Mouse (Mus musculus) neutrophil, adult 5-6 weeks (primary cell): ENCODE measurements around the gene Pigw. TPM values are rescaled to one million over a fixed set of nuclear protein-coding genes. Genes with fewer than 3 reads are reported as not detected.
"Not testable (repeated sequence)": the region's sequence is repeated elsewhere in the genome, so short reads cannot be mapped to it uniquely, and the experiment has no call there.

Experiments
- ATAC-seq: fragments of 151-379, 151-347 bp; 2 replicates; pipeline ENCODE4 v1.8.0; 2017; ENCODE audit warnings: mild to moderate bottlenecking, moderate TSS enrichment; ENCODE audit not compliant: insufficient number of reproducible peaks, poor library complexity, low FRiP score, severe bottlenecking; ENCODE audit errors: extremely low read depth
- total RNA-seq: library from RNA; stranded (forward); fragments of 200-1000 nt; gene quantifications from 2 replicates; pipeline ENCODE4 v1.2.3, GENCODE M21; 2017

Gene Pigw
- total RNA-seq, 1 experiment from 2014 or later, result 7.8 TPM

GRCm38 (mm10) chr11:84882346-84882745 is 2.3 kb upstream of the Pigw start:
- no peak for ATAC-seq

DNA sequence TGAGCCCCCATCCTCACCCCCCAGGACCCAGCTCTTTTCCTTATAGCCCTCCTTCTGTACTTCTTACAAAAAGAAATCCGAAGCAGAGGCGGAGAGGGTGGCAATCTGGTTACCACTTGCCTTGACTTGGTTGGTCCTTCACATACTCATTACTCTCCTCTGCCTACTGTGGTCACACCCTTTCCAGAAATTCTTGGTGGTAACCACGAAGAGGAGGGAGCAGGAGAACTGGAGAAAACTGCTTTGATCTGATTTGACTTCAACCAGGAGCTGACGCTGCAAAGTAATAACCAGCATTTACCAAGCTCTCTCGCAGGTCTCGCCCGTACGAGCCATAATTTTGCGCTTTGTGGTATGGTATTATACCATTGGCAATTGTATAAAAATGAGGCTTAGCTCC is 886 bp upstream of the Pigw start:
- no peak for ATAC-seq

DNA sequence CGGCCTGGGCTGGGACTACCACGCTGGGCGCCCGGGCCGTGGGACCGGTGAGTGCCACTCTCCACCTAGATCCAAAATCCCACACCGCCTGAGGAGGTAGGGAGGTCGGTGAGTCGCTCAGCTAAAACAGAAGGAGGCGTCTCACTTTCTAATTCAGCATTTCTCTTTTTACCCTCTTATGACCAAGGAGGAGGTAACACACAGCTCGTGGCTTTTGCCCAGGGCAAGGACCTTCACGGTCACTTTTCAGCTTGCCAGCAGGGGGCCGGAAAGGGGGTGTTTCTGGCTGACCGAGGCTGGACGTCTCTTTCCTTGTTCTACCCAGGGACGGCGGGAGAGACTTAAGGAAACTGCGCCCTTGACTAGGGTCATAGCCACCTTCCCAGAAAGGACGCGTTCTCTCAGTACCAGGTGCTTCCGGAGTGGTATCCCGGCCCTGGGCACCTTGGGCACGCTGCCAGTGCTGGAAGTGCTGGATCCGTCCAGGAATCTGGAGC is 428 bp upstream of the Pigw start:
- ATAC-seq, result peak; percentile 26; the same call in 1 of the 2 replicates

DNA sequence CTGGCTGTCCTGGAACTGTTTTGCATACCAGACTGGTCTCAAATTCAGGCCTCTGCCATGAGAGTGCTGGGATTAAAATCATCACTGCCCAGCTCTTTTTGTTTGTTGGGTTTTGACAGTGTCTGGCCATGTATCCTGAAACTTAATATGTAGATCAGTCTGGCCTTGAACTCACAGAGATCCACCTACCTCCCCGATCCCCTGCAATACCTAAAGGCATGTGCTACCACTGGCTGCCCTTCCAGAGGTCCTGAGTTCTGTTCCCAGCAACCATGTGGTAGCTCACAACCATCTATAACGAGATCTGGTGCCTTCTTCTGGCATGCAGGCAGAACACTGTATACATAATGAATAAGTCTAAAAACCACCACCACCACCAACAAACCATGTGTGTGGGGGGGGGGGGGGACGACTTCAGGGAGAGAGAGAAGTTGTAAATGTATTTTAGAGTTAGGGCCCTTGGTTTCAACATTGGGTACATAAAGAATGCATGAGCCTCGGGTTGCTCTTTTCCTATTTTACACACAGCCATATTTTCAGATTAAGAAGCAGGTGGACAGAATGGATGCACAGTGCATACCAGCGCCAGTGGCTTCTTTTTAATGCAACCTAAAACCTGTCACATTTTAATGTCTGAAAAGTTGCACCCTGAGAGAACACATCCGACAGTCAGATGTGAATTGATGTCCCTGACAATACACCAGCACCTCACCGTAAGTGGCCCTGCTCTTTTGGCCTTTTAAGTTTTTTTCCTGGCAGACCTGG is 896 bp downstream of the Pigw start:
- ATAC-seq, result no peak

GRCm38 (mm10) chr11:84876020-84876419 is 4.1 kb downstream of the Pigw start:
- ATAC-seq, result not testable (repeated sequence)

GRCm38 (mm10) chr11:84873042-84873833 is 6.8 kb downstream of the Pigw start:
- no peak for ATAC-seq

- no peak for ATAC-seq
Observed at GRCm38 (mm10) chr11:84871548-84872069, 8.5 kb downstream of the Pigw start.

GRCm38 (mm10) chr11:84871046-84871445 is 9.0 kb downstream of the Pigw start:
- no peak for ATAC-seq

DNA sequence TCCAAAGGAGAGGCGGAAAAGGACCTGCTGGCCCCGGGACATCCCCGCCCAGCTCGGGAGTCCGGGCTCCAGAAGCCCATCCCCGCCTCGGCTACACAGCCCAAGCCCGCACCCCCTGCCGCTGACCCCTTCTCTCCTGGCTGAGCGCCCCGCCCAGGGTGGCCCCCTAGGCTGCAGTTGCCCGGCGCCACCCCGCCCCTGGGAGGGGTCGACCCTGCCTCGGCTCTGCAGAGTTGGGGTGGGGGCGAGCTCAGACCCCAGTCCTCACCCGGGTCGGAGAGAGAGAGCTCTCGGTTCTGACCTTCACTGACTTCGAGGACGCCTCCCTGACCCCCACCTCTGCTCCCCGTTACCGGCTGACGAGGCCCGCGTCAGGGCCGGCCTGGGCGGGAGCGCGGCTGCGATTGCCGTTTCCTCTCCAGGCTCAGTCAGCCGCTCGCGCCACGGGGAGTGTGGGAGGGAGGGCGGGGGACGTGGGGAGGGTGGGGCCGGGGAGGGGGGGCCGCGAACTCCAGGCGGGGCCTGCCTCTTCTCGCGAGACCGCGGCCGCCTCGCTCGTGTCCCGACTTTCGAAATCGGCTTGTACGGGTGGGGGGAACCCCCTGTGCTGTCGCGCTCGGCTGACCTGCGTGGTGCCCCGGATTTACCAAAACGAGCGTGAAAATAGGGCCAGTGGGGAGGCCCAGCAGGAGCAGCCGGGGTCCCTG is 9.6 kb downstream of the Pigw start, which contains the start of gene Ggnbp2:
Gene Ggnbp2 (minus strand): TSS at position 481 of the 707 bp plus-strand sequence.
- ATAC-seq, result peak; percentile 64

DNA sequence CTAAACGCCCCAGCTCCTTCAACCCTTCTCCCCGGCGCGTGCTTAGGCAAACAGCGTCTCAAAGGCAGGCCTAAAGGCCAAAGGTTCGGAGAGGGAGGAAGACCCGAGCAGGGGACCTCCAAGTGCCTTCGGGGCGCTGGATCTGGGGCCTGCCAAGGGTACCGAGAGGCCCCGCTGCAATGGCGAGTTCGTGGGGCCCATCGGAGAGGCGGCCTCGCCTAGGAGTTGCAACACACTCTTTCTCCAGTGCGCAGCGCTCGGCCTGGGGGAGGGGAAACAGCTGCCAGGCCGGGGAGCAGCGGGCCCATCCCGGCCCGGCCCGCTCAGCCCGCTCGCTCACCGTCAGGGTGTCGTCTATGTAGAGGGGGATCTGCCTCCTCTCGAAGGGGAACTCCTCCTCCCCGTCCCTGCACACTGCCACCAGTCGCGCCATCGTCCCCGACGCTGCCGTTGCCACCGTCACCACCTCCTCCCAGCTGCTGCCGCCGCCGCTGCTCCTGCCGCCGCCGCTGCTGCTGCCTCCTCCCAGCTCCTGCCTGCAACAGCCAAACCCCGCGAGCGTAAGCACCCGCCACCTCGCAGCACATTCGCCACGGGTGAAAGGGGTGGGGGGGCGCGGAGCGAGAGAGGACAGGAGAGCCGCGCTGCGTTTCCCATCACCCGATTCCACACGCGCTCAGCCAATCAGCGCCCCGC is 10.4 kb downstream of the Pigw start:
- peak; percentile 79 for ATAC-seq

- ATAC-seq, result no peak
Observed at GRCm38 (mm10) chr11:84868786-84869259, 11.3 kb downstream of the Pigw start.

DNA sequence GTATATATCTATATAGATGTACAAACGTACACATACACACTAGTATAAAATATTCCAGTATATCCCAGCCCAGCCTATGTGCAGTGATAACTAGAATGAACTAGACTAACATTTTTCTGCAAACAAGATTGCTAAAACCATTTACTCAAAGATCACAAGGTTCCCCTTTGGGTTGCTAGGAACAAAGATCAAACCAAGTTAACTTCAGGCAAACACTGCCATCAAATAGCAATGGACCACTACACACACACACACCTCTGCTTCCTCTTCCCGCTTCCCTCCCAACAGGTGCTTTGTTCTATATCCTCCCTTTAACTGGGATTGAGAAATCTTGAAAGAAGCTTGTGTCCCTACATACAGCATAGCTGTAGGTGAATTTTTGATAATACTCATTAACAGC is 12.5 kb downstream of the Pigw start:
- no peak for ATAC-seq

DNA sequence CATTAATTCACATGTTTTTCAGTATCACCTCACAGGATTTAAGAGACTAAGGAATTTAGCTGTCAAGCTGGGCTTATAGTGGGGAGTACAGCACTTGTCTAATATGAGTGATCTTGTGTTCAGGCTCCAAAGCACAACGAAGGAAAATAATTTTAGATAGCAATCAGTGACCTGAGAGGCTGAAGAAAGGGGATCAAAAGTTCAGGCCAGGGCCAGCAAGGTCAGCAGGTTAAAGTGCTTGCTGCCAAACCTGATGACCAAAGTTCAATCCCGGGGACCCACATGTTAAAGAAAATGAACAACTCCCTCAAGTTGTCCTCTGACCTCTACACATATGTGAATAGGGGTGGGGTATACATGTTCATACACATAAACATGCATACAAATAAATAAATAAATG is 14.8 kb downstream of the Pigw start:
- ATAC-seq, result no peak

DNA sequence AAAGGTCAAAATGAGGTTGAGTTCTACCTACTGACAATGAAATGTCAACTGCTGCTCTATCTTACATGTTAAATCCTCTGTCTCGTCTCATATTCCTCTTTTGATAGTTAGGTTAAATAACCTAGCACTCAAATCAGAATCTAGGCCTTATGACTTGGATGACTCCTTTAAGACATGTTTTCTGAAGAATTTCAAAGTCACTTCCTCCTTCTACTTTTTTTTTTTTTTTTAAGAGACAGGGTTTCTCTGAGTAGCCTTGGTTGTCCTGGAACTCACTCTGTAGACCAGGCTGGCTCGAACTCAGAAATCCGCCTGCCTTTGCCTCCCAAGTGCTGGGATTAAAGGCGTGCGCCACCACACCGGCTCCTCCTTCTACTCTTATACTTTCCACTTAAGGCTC is 24.8 kb downstream of the Pigw start:
- ATAC-seq, result no peak

DNA sequence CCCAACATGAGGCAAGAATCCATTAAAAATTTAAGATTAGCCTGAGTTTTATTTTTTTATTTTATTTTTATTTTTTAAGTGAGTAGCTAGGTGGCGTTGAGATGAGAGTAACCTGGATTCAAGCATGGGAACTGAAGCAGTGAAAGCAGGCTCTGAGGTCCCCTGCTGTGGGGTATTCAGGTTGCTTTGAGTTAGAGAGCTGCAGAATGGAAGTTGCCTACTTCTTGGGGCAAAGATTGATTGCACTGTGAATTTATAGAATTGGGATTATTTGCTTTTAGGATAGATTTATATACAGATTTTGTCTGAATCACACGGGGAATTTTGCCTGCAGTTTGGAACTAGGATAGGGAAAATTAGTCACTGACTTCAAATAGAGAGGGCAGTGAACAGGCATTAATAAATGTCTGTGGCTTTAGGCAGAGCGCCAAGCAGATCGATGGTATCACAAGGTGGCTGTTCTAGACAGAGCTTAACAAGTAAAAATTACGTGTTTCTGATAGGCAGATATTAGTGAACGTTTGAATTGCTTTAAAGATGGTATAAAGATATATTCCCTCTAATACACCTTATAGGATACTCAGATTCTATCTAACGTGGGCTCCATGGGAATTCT is 32.5 kb downstream of the Pigw start:
- no peak for ATAC-seq

- ATAC-seq, result no peak
Observed at GRCm38 (mm10) chr11:84846741-84847474, 33.2 kb downstream of the Pigw start.

GRCm38 (mm10) chr11:84839330-84839729 is 40.8 kb downstream of the Pigw start:
- ATAC-seq, result no peak
